Mouse (Mus musculus) spleen, postnatal 0 days (tissue): ENCODE results near the gene Olfr657. TPM values are rescaled to one million over a fixed set of nuclear protein-coding genes. Genes with fewer than 3 reads are reported as not detected.

Experiments used
- polyA plus RNA-seq: library from polyadenylated mRNA; unstranded; fragments of >200 nt; fragmentation: Nextera tagmentation; extraction: Ambion mirVana; gene quantifications from 2 replicates; pipeline ENCODE4 v1.2.1, GENCODE M21; 2015

Olfr657 gene
- not detected in 2 replicates for polyA plus RNA-seq

DNA sequence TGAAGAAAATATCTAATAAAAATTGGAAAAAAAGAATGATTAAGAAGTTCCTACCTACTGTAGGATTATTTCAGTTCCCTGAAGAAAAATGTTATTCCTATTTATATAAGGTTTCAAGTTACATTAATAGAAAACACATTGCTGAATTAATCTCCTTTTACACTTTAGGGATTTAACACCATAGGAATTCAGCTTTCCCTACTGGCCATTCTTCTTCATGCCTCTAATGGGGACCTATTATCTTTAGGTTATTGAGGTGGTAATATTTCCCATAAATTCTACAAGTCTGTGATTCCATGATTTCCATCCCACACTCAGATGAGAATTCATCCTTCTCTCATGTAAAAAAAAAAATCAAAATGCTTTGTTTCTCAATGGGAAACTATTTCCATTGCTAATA is at the start of gene Olfr657:
Gene Olfr657, plus strand, starts transcription at position 301 of the 400 bp plus-strand sequence.

DNA sequence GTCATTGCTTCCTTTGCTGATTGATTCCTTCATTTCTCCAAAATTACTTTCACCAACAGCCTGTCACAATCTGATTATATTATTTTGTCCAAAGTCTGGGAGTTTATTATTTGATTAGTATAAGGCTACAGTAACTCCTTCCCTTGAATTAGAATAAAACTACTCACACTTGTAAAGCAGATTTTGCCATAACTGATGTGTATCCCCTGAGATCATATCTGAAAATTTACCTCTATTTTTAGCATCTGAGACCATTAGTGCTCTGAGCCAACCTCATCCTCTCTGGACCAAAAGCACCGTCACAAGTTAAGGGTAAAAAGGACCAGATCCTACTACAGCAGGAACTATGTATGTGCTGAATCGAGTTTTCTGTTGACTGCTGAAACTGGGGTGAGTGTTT is 47.6 kb upstream of the Olfr657 start, which contains the start of gene Olfr653:
Gene Olfr653, plus strand, starts transcription at position 301 of the 400 bp plus-strand sequence.

DNA sequence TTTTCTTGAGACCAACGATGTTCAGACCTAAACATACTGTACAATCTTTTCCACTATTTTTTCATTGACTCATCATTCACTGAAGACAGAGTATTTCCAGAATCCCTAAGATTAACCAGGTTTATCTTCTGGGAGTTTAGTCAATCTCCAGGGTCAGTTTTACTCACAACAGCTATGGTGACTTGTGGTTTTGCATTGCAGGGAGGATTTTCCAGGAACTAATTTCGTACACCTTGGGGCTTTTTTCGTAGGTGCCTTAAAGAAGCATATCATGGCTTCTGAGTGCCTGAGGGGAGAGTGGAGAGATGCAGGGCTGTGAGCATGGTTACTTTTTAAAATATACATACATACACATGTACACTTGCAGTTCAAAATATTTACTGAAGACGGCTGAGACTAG is 37.9 kb upstream of the Olfr657 start, which contains the start of gene Olfr654:
Gene Olfr654, plus strand, starts transcription at position 301 of the 400 bp plus-strand sequence.

DNA sequence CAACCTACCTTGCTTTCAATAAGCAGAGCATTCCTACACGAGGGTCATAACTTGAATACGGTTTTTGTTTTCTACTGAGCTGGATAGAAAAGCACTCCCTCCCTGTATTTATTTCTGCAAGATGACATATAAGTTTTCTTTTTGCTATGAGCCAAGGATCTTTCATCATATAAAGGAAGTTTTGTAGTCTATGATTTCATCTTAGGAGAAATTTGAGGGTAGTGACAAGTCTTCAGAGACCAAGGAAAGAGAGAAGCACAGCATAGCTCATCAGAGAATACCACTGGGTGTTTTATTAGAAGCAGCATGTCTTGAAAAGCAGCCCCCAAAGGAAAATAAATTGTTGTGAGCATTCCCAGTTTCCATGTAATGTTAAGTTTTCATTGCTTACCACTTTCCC is 22.9 kb upstream of the Olfr657 start, which contains the start of gene Olfr655:
Gene Olfr655, minus strand, starts transcription at position 101 of the 400 bp plus-strand sequence.

DNA sequence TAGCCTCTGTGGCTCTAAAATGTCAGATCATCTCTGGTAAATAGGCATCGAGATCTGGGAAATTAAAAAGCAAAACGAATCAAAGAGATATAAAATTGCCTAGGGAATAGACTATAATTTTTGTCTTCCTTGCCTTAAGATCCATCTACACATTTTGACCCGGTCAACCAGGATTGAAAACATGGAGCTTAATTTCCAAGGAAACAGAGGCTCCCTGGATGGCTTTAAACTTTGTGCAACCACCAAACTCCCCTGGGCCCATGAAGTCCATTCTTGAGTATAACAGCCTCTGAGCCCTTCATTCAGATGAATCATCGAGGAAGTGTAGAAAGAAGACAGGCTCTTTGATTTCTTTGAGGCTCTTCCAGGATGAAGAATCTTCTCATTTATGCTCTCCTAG is 10.9 kb upstream of the Olfr657 start, which contains the start of gene Olfr656:
Gene Olfr656, plus strand, starts transcription at position 301 of the 400 bp plus-strand sequence.

DNA sequence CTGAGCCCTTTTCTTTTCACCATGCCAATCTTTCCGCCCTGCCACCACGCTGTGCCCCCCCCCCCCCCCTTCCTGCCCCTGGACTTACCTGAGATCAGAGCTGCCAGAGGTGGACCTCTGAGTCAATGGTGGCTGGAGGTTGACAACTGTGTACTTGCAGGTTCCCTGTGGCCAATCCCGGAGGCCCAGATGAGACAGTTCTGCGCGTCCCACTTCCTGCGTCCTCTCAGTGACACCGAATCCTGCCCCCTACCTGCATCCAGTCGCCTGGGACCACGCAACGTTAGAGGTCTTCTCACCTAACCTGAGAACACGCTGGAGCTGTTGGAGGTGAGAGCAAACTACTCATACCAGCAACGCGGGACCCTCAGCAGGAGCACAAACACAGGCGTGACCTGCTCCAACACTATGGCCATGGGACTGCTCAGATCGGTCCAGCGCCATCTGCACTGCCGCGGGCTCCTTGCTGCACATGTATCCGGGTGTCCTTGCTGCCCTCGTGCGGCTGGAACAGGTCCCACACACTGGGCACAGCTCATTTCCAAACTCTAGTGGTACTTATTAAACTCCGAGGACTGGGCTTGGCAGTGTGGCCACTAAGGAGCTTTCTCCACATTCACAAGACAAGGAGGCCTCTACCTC is 22.4 kb downstream of the Olfr657 start, which contains the start of gene Olfr658:
Gene Olfr658, minus strand, starts transcription at position 465 of the 642 bp plus-strand sequence.

DNA sequence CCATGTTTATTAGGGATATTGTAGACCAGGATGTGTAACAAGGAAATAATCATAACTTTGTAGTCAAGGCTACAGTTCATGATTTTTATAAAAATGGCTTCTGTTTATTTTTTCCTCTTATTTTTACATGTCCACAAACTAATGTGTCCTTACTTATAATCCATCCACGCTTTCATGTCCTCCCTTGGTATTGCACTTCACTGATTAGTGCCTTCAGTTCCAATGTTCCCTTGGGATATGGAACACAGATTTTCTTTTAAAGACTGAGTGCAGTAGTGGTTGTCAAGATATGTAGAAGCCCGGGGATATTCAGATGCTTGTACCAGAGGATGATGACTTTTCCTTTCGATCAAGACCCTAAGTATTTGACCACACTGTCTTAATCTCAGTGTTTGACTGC is 41.9 kb downstream of the Olfr657 start, which contains the start of gene Olfr659:
Gene Olfr659, plus strand, starts transcription at position 301 of the 400 bp plus-strand sequence.

DNA sequence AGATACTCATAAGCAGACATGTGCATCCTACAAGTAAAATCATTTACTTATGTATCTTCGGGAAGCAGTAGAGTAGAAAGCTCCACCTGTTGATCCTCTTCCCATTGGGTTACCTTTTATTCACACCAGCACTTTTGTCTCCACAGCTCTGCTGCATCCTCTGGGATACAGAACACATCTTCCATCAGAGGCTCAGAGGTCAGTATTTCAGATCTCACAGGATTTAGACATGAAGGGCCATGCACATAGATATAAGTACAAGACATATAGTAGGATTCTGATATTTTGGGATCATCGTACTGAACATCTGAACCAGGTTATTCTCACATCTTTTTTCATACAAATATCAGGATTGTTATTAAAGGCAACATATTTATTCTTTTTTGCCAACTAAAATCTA is 61.6 kb downstream of the Olfr657 start, which contains the start of gene Olfr661:
Gene Olfr661, plus strand, starts transcription at position 301 of the 400 bp plus-strand sequence.

Other genes starting within 250 kb of the Olfr657 start
- 0.32 and 0.52 TPM in 2 replicates for gene Trim30c, start 224.0 kb upstream of the Olfr657 start, polyA plus RNA-seq
- 9.0 and 12.5 TPM in 2 replicates for gene Trim30a, start 159.6 kb upstream of the Olfr657 start, polyA plus RNA-seq
- gene Trim30d, start 116.9 kb upstream of the Olfr657 start, polyA plus RNA-seq = 6.6 and 8.9 TPM in 2 replicates
- gene Olfr651, start 74.7 kb upstream of the Olfr657 start, polyA plus RNA-seq = not detected in 2 replicates
- gene Olfr652, start 63.9 kb upstream of the Olfr657 start, polyA plus RNA-seq = not detected in 2 replicates
- not detected in 2 replicates for gene Olfr653, start 47.5 kb upstream of the Olfr657 start, polyA plus RNA-seq
- not detected in 2 replicates for gene Olfr654, start 37.8 kb upstream of the Olfr657 start, polyA plus RNA-seq
- gene Olfr655, start 23.0 kb upstream of the Olfr657 start, polyA plus RNA-seq = not detected in 2 replicates
- not detected in 2 replicates for gene Olfr656, start 10.8 kb upstream of the Olfr657 start, polyA plus RNA-seq
- not detected in 2 replicates for gene Olfr658, start 22.5 kb downstream of the Olfr657 start, polyA plus RNA-seq
- not detected in 2 replicates for gene Olfr659, start 42.0 kb downstream of the Olfr657 start, polyA plus RNA-seq
- gene Olfr661, start 61.7 kb downstream of the Olfr657 start, polyA plus RNA-seq = not detected in 2 replicates
- not detected in 2 replicates for gene Usp17le, start 152.7 kb downstream of the Olfr657 start, polyA plus RNA-seq
- not detected in 2 replicates for gene Usp17lb, start 217.8 kb downstream of the Olfr657 start, polyA plus RNA-seq
- gene Usp17la, start 232.2 kb downstream of the Olfr657 start, polyA plus RNA-seq = not detected in 2 replicates